Mouse (Mus musculus) gastrocnemius, postnatal 10 days (tissue): Measurements from ENCODE around the gene Tulp2. TPM values are rescaled to one million over a fixed set of nuclear protein-coding genes. Genes with fewer than 3 reads are reported as not detected.
A peak's percentile ranks its signal among the peaks of the same experiment; 100 is the strongest.
"Not testable (repeated sequence)": the region's sequence is repeated elsewhere in the genome, so short reads cannot be mapped to it uniquely, and the experiment has no call there.

Source experiments
- DNase-seq: peaks from one replicate; pipeline ENCODE4 v3.0.0; 2021; ENCODE audit warnings: mixed read lengths
- total RNA-seq, 2 experiments: library from RNA; stranded (reverse); gene quantifications; 2 replicates each; pipeline ENCODE4 v1.2.3; 2021

Gene Tulp2
- total RNA-seq, 2 experiments from 2014 or later: not detected

GRCm38 (mm10) chr7:45487861-45488292, 6.2 kb downstream of the Tulp2 start:
- DNase-seq: no peak

DNA sequence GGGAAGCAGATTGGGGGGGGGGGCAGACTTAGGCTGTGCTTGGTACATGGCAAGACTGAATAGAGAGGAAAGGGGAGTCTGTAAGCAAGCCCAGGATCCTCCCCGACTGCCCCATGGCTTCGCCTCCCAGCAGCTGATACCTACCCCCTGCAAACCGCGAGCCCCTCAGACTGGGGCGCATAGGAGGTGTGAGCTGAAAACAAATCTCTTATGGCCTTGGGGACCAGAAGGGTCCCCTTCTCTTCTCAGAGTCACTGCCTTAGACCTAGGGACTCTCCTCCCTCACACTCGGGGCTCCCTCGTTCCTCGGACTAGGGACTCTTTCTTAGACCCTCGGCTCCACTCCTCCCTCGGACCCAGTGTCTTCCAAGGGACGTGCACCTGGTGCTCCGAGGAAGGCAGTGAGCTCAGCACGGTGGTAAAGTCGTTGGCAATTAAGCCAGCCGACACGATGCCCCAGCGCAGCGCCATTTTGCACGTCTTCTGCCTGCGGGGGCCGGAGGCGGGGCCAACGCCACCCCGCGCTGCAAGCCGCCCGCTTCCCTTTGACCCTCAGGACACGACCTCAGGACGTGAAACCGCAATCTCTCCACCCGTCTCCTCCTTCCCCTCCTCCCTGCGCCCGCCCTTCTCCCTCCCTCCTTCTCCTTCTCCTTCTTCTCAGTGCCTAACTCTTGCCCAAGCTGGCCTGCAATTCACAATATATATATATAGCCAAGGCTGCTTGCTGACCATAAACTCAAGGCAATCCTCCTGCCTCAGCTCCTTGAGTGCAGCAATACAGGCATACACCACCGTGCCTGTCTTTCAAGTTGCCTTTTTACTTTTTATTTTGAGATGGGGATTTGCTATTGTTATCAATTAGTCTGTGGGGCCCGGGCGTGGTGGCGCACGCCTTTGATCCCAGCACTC, 6.9 kb downstream of the Tulp2 start, which contains the start of gene Dhdh:
Dhdh (minus strand) TSS at position 513 of the 912 bp plus-strand sequence.
- DNase-seq: peak; percentile 67

DNA sequence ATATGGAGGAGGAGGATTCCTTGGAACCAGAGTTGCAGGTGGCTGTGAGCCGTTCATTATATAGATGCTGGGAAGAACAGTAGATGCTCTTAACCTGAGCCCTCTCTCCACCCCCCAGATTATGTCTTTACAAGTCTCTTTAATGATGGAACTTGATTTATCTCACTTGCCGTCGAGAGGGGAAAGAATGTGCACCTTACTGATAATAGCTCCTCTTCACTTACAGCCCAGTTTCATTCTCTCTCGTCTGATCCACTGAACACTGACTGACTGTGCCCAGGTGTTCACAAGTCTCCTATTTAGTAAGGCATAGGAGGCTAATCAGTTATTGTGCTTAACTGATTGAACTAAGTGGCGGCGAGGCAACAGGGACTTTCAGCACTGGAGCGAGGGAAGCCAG, 7.9 kb downstream of the Tulp2 start:
- DNase-seq: no peak

DNA sequence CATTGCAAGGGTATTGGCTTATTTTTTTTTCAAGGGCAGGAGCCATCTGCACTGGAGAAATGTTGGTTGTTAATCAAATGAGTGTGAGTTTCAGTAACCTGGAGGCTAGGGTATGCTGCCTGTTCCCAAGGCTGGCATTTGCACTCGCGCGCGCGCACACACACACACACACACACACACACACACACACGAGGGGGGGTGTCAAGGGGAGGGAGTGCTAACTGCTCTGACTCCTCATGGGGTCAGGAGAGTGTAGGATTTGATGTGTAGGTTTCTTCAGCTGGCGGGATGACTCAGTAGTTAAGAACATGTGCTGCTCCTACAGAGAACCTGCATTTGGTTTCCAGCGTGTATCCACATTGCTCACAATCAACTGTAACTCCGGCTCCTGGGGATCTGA, 9.1 kb downstream of the Tulp2 start:
- DNase-seq: no peak

DNA sequence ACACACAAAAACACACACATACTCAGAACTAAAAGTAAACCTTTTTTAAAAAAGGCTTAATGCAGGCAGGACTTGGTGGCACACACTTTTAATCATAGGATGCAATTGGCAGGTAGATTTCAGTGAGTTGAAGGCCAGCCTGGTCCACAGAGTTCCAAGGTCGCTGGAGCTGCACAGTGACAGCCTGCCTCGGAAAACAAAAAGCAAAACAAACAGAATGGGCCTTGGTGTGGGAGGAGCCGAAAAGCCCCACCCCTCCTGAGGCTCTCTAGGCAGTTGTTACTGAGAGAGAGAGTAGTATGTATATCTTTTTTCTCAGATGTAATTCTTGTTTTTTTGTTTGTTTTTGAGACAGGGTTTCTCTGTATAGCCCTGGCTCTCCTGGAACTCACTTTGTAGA, 9.6 kb downstream of the Tulp2 start:
- DNase-seq: no peak

GRCm38 (mm10) chr7:45492225-45492844, 10.7 kb downstream of the Tulp2 start:
- DNase-seq: no peak

DNA sequence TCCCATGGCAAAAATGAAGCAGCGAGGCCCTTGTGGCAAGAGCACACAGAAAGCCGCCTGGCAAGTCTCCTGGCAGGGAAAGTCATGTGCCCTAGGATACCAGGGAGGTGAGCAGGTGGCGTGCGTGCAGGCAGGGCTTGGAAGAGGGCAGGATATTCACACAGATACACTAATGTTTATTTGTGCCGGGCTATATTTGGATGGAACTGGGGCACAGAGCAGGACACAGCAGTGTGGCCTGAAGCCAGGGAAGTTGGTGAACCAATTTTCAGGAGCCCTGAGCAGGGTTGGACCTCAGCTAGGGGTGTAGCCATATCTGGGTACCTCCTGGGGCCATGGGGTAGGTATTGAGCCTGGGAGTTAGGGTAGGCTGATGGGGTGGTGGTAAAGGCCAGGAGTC, 11.3 kb downstream of the Tulp2 start:
- no peak for DNase-seq

DNA sequence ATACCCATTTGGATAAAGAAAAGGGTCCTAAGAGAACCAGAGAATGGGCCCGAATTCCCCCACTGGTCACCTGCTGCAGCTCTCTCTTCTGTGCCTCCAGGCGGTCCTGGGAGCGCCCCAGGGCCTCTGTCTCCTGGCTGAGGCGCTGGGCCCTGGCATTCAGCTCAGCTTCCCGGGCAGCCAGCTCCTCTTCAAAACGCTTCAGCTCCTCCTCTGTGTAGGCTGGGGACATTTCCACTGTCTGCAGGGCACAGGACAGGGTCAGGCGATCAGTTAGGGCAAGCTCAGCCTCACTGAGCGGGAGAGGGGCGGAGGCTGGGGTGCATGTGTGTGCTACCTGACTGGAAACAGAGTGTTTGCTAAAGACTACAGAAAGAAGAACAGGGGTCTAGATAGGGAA, 12.9 kb downstream of the Tulp2 start:
- DNase-seq: no peak

DNA sequence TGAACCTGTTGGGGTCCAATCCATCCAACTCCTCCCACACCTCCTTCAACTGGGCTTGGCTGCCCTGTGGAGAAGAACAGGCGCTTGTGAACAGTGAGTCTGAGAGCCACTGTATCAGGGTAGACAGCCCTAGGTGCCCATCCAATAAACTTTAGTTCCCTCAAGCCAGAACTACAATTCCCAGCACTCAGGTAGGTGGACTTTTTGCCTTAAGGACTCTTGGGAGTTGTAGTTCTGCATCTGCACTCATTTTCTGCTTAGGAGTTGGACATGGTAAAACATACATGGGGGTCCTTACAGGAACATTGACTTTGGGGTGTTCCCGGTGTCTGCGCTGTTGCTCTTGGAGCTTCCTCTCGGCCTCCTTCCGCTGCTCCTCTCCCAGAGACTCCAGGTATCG, 16.8 kb downstream of the Tulp2 start:
- no peak for DNase-seq

- DNase-seq: no peak
These were observed 25.9 kb downstream of the Tulp2 start for GRCm38 (mm10) chr7:45507583-45507982.

- DNase-seq: no peak
These were observed 26.9 kb downstream of the Tulp2 start for GRCm38 (mm10) chr7:45508561-45508960.

DNA sequence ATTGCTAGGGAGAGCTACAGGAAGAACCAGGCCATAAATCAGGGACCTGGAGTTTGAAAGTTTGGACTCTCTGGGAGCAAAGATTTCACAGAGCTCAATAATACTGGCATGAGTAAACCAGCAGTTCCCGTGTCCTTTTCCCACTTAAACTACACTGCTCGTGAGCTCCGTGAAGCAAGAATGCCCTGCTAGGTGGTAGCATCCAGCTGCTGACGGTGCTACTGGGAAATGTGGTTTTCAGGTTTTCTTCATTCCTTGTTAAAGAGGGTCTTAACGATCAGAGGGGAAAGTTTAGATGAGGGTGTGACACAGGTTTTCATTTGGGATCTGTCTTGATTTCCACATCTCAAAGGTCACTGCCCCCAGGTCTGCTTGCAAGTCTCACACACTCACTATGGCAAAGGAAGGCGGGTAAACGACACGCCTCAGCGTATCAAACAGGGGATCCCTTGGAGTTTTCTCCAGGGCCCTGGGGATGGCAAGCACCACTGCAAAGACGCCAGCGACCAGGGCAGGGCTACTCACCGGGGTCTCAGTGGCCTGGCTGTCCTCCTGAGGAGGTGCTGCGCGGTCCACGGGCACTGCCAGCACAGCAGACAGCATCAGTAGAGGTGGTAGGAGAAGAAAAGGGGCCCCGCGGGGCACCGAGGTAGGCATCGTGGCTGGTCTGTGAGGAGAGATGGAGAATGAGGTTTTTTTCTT, 27.7 kb downstream of the Tulp2 start:
- DNase-seq: no peak

DNA sequence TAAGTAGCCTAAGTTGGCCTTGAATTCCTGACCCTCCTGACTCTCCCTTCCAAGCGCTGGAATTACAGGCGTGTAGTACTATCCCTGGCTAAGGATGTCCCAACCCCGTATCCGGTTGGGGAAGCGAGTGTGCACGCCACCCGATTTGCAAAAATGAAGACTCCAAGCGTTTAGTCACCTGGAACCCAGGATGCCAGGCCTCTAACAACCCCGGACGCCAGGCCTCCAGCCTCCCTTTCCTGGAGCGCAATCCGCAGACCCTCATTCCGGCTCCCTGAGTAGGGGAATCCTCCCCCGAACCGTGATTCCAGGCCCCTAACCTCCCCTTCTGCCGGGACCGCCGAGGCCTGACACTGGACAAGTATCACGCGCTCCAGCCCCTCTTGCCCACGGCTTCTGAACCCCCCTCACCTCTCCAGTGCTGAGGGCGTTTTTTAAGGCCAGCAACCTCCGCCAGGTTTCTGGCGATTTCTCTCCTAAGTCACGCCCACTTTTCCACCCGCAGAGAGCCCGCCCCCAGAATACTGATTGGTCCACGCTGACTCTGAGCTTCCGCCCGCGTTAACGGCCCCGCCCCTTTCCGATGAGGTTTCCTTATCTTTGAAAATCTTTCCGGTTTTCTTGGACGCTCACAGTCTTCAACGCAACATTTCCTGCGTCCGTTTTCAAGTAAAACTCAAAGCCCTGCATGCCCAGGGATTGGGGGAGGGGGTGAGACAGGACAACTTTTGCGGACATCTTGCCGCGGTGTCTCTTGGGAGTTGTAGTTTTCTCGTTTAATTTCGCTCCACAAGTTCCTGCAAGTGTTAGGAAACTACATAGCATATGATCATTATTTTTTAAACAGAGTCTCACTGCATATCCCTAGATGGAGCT, 28.5 kb downstream of the Tulp2 start, which contains the start of gene Nucb1:
Nucb1 (minus strand) TSS at position 495 of the 876 bp plus-strand sequence.
- peak; percentile 86 for DNase-seq

DNA sequence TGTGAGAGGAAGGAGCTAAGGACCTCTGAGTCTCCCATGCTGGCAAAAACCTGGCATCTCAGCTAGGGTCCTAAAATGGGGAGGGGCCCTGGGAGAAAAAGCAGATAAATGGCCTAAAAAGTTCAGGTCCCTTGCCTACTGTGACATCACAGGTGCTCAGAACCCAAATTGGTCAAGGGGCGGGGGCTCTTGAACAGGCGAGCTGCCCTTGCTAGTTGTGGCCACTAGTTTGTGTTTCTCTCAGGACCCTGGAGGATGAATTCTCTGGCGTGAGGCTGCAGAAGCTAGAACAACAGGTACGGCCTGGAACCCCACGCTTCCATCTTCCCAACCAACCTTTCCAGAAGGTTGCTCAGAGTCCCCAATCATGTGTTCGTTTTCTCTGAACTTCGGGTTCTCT, 32.7 kb downstream of the Tulp2 start:
- no peak for DNase-seq

- DNase-seq: no peak
These were observed 33.8 kb downstream of the Tulp2 start for GRCm38 (mm10) chr7:45515436-45515835.

DNA sequence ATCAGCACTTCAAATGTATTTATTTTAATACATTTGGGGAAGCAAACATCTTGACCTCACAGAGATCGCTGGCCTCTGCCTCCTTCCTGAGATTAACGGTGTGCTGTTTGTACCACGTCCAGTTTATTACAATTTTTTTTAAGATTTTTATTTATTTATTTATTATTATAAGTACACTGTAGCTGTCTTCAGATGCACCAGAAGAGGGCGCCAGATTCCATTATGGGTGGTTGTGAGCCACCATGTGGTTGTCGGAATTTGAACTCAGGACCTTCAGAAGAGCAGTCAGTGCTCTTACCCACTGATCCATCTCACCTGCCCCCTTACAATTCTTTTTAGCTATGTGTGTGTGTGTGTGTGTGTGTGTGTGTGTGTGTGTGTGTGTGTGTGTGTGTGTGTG, 35.2 kb downstream of the Tulp2 start:
- not testable (repeated sequence) for DNase-seq

DNA sequence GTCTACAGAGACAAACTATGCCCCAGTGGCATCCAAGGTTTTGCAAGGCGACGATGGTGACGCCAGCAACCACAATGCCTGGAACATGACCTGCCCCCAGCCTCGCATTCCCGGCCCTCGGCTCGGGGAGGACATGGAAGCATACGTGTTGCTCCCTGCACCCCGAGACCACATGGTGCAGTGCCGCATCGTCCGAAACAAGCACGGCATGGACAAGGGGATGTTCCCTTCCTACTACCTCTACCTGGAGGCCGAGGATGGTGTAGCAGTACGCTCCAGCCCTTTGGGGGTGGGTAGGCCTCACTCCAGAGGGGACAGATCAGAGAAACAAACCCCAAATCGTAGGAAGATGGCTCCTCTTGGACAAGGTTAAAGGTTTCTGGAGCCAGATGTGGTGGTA, 36.9 kb downstream of the Tulp2 start:
- DNase-seq: no peak

GRCm38 (mm10) chr7:45519345-45520120, 37.9 kb downstream of the Tulp2 start:
- no peak for DNase-seq

DNA sequence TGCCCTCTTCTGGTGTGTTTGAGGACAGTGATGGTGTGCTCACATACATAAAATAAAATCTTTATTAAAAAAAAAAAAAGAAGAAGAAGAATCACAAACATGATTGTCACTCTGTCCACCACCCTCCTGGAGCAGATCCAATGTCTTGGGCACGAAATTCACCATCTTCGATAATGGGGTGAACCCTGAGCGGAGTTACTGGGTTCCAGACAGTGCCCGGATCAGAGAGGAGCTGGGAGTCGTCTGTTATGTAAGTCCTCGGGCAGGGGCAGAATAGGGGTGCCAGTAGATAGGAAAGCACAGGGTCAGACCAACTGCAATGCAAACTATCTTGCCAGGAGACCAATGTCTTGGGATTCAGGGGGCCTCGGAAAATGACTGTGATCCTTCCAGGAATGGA, 38.9 kb downstream of the Tulp2 start:
- no peak for DNase-seq

GRCm38 (mm10) chr7:45521728-45522184, 40.1 kb downstream of the Tulp2 start:
- peak; percentile 72 for DNase-seq

- DNase-seq: no peak
These were observed 40.6 kb downstream of the Tulp2 start for GRCm38 (mm10) chr7:45522194-45522752.
